In genomic region chr4:133209366-133209765, GRCm38 (mm10) we compare ENCODE assay signal across 9 mouse cellular contexts. TPM values are rescaled to one million over a fixed set of nuclear protein-coding genes. Genes with fewer than 3 reads are reported as not detected.
DNase-seq lines count a peak whose midpoint lies in the region; ATAC-seq and TF ChIP-seq lines count a peak whose summit lies in the region.
"Had no signal": no experiment of that assay in that cellular context is flagged by ENCODE, and none has a peak within 500 bp of the region (broad histone marks: within the 10 kb centered on the region; RNA-seq: fewer than 3 reads in every experiment).

No protein-coding gene starts in this region.

- peak; percentile 82 for DNase-seq in forebrain, embryonic 14.5 days (ENCODE audit: low spot score)
- no peak for DNase-seq in testis, postnatal 14 days (ENCODE audit: low spot score)
- DNase-seq in cerebellum, postnatal 10 days, result peak; percentile 79 to 82
- DNase-seq in induced T-regulatory cell, adult 2 months (ENCODE audit: low read depth), result peak; percentile 84
- DNase-seq in lung, postnatal 25 days (ENCODE audit: low spot score), result peak; percentile 53
- peak; percentile 69 for DNase-seq in thymus, postnatal 14 days

- no peak overlapping the region for H3K4me2 ChIP-seq in forebrain, embryonic 14.5 days (ENCODE audit: low read length)
- H3K4me2 ChIP-seq in forebrain, embryonic 12.5 days, result no peak overlapping the region

- H3K27ac ChIP-seq in forebrain, embryonic 14.5 days (ENCODE audit: low read depth, low read length), result no peak overlapping the region
- H3K27ac ChIP-seq in forebrain, embryonic 12.5 days, result no peak overlapping the region
- no peak overlapping the region for H3K27ac ChIP-seq in testis, adult 2 months (ENCODE audit: control insufficient read depth, insufficient read depth, low read depth, low read length)

- H3K27me3 ChIP-seq in forebrain, embryonic 14.5 days (replicated peaks; ENCODE audit: control insufficient read depth, insufficient read depth, low read length), result peaks cover 8% of the 10 kb centered on the region; the same call in 1 of the 2 replicates
- peaks cover 56% of the 10 kb centered on the region for H3K27me3 ChIP-seq in forebrain, embryonic 12.5 days
- H3K27me3 ChIP-seq in testis, adult 2 months (ENCODE audit: control insufficient read depth, insufficient read depth, low read length), result no peaks in the 10 kb centered on the region

- H3K4me1 ChIP-seq in forebrain, embryonic 14.5 days (ENCODE audit: control insufficient read depth, insufficient read depth, low read length), result peaks cover 13% of the 10 kb centered on the region
- peaks cover 28% of the 10 kb centered on the region for H3K4me1 ChIP-seq in forebrain, embryonic 12.5 days
- peaks cover 25% of the 10 kb centered on the region for H3K4me1 ChIP-seq in testis, adult 2 months (ENCODE audit: control insufficient read depth, insufficient read depth, low read length)

- no peak overlapping the region for H3K4me3 ChIP-seq in forebrain, embryonic 14.5 days (ENCODE audit: low read depth, low read length)
- no peak overlapping the region for H3K4me3 ChIP-seq in forebrain, embryonic 12.5 days (replicated peaks)
- H3K4me3 ChIP-seq in testis, adult 2 months (ENCODE audit: control insufficient read depth, low read depth, low read length), result no peak overlapping the region

- TF ChIP-seq CTCF in testis, adult 2 months (IDR thresholded peaks at IDR 0.05; ENCODE audit: control insufficient read depth, insufficient read depth, insufficient replicate concordance, low read depth, low read length), result peak; percentile 71

- TF ChIP-seq POLR2A in testis, adult 2 months (IDR thresholded peaks at IDR 0.05; ENCODE audit: control insufficient read depth, low read depth, low read length), result no peak

- WGBS in forebrain, embryonic 14.5 days, result 4% methylated on average over 11 of the region's 11 CpGs
- WGBS in forebrain, embryonic 12.5 days, result 4% methylated on average over 11 of the region's 11 CpGs

- no peak overlapping the region for H3K9ac ChIP-seq in forebrain, embryonic 14.5 days (ENCODE audit: low read length)
- no peak overlapping the region for H3K9ac ChIP-seq in forebrain, embryonic 12.5 days

- no peaks in the 10 kb centered on the region for H3K9me3 ChIP-seq in forebrain, embryonic 14.5 days (replicated peaks; ENCODE audit: control insufficient read depth, low read length)
- H3K9me3 ChIP-seq in forebrain, embryonic 12.5 days, result no peaks in the 10 kb centered on the region

- ATAC-seq in forebrain, embryonic 14.5 days, result peak; percentile 13; the same call in 1 of the 2 replicates
- ATAC-seq in forebrain, embryonic 12.5 days (ENCODE audit: low FRiP score), result no peak

- no peaks in the 10 kb centered on the region for H3K36me3 ChIP-seq in forebrain, embryonic 14.5 days (ENCODE audit: control insufficient read depth, insufficient read depth, low read length)
- H3K36me3 ChIP-seq in forebrain, embryonic 12.5 days (replicated peaks), result no peaks in the 10 kb centered on the region
- no peaks in the 10 kb centered on the region for H3K36me3 ChIP-seq in testis, adult 2 months (ENCODE audit: control insufficient read depth, insufficient read depth, low read length)

RNA-seq across cellular contexts. Expression of gene Cd164l2, which starts 2.6 kb away (rescaled TPM):
- polyA plus RNA-seq in forebrain, embryonic 14.5 days (2014; fragmentation: Nextera tagmentation; extraction: Ambion mirVana), result 0.43 and 1.4 TPM in 2 replicates
- polyA plus RNA-seq in forebrain, embryonic 12.5 days (2016; fragmentation: Nextera tagmentation; extraction: Ambion mirVana), result 0.47 and 0.50 TPM in 2 replicates
- polyA plus RNA-seq in testis, adult 2 months (2012; rRNA removed), result 10.0 and 10.7 TPM in 2 replicates
- polyA plus RNA-seq: heart, embryonic 16.5 days had no signal

RNA-seq across cellular contexts. Expression of gene Gpr3, which starts 3.0 kb away (rescaled TPM):
- 0.62 and 1.1 TPM in 2 replicates for polyA plus RNA-seq in forebrain, embryonic 14.5 days (2014; fragmentation: Nextera tagmentation; extraction: Ambion mirVana)
- 0.14 and 0.29 TPM in 2 replicates for polyA plus RNA-seq in forebrain, embryonic 12.5 days (2016; fragmentation: Nextera tagmentation; extraction: Ambion mirVana)
- polyA plus RNA-seq in testis, adult 2 months (2012; rRNA removed), result 7.0 and 9.2 TPM in 2 replicates

RNA-seq across cellular contexts. Expression of gene Map3k6, which starts 31.3 kb away (rescaled TPM):
- polyA plus RNA-seq in forebrain, embryonic 14.5 days (2014; fragmentation: Nextera tagmentation; extraction: Ambion mirVana), result 1.1 and 1.7 TPM in 2 replicates
- polyA plus RNA-seq in forebrain, embryonic 12.5 days (2016; fragmentation: Nextera tagmentation; extraction: Ambion mirVana), result 1.3 TPM in 2 replicates
- polyA plus RNA-seq in testis, adult 2 months (2012; rRNA removed), result 4.7 and 8.5 TPM in 2 replicates

RNA-seq across cellular contexts. Expression of gene Sytl1, which starts 53.5 kb away (rescaled TPM):
- 0.32 and 0.54 TPM in 2 replicates for polyA plus RNA-seq in forebrain, embryonic 14.5 days (2014; fragmentation: Nextera tagmentation; extraction: Ambion mirVana)
- polyA plus RNA-seq in forebrain, embryonic 12.5 days (2016; fragmentation: Nextera tagmentation; extraction: Ambion mirVana), result 0.74 and 0.80 TPM in 2 replicates
- 0.33 and 0.97 TPM in 2 replicates for polyA plus RNA-seq in testis, adult 2 months (2012; rRNA removed)
